Mouse (Mus musculus) heart, embryonic 14.5 days (tissue): Measurements from ENCODE around the gene Ch25h. TPM values are rescaled to one million over a fixed set of nuclear protein-coding genes. Genes with fewer than 3 reads are reported as not detected.

ENCODE experiments used
- ATAC-seq: fragments of 200-750 bp; cut with Nextera tagmentation; 2 replicates; pipeline ENCODE4 v1.8.0; 2017; ENCODE audit warnings: low read depth, moderate TSS enrichment; ENCODE audit not compliant: insufficient number of reproducible peaks, insufficient read depth, low FRiP score
- H3K27ac ChIP-seq, 2 experiments: fragments of 200-500 bp in 1 of 2; fragments of 300-500 bp in 1 of 2; sonication (generic) in 1 of 2; replicated peaks in 1 of 2; 2 replicates each; pipeline ENCODE4 v1.5.1; 2012 to 2014; ENCODE audit warnings: low read depth in 2 of 2, low read length in 2 of 2, control low read depth in 1 of 2, mild to moderate bottlenecking in 1 of 2, mixed read lengths in 1 of 2; ENCODE audit not compliant: control insufficient read depth in 1 of 2, insufficient read depth in 1 of 2
- H3K27me3 ChIP-seq: fragments of 300-500 bp; sonication (generic); 2 replicates; pipeline ENCODE4 v1.6.1; 2014; ENCODE audit warnings: mild to moderate bottlenecking, low read length, control low read depth; ENCODE audit not compliant: control insufficient read depth, insufficient read depth
- H3K36me3 ChIP-seq: fragments of 300-500 bp; sonication (generic); 2 replicates; pipeline ENCODE4 v1.6.1; 2014; ENCODE audit warnings: mild to moderate bottlenecking, control low read depth, low read length, mixed read lengths; ENCODE audit not compliant: control insufficient read depth, insufficient read depth
- H3K4me1 ChIP-seq, 2 experiments: fragments of 200-500 bp in 1 of 2; fragments of 300-500 bp in 1 of 2; sonication (generic) in 1 of 2; 2 replicates each; pipeline ENCODE4 v1.6.1; 2012 to 2014; ENCODE audit warnings: low read length in 2 of 2, control low read depth in 1 of 2, mixed read lengths in 1 of 2; ENCODE audit not compliant: control insufficient read depth in 2 of 2, insufficient read depth in 2 of 2
- H3K4me2 ChIP-seq: fragments of 300-500 bp; sonication (generic); 2 replicates; pipeline ENCODE4 v1.6.1; 2014; ENCODE audit warnings: mild to moderate bottlenecking, low read length
- H3K4me3 ChIP-seq, 2 experiments: fragments of 200-500 bp in 1 of 2; fragments of 300-500 bp in 1 of 2; sonication (generic) in 1 of 2; 2 replicates each; pipeline ENCODE4 v1.5.1; 2012 to 2014; ENCODE audit warnings: low read length in 2 of 2, mild to moderate bottlenecking in 2 of 2, control low read depth in 1 of 2, low read depth in 1 of 2, moderate library complexity in 1 of 2; ENCODE audit not compliant: control insufficient read depth in 1 of 2, insufficient read depth in 1 of 2
- H3K9ac ChIP-seq: fragments of 300-500 bp; sonication (generic); 2 replicates; pipeline ENCODE4 v1.6.1; 2014; ENCODE audit warnings: mild to moderate bottlenecking, low read length
- H3K9me3 ChIP-seq: fragments of 300-500 bp; sonication (generic); 2 replicates; pipeline ENCODE4 v1.6.1; 2016; ENCODE audit warnings: low read length, control low read depth; ENCODE audit not compliant: control insufficient read depth
- WGBS: fragments of 180-500 bp; shearing (Covaris S2); extraction: QIAGEN DNeasy Blood & Tissue Kit; methylation state at CpG from one replicate; pipeline ENCODE4 v1.1.7; 2014; 5-methylcytosine and 5-hydroxymethylcytosine counted together
- polyA plus RNA-seq: library from polyadenylated mRNA; unstranded; fragments of >200 nt; fragmentation: Nextera tagmentation; extraction: Ambion mirVana; gene quantifications from 2 replicates; pipeline ENCODE4 v1.2.1, GENCODE M21; 2014

Ch25h gene
- polyA plus RNA-seq, 1 experiment from 2014 or later, result 4.1 TPM

GRCm38 (mm10) chr19:34444785-34445184 is 30.2 kb downstream of the Ch25h start:
- no peak for ATAC-seq
- Histone ChIP-seq H3K9me3 (no peaks in the 10 kb centered on the region), H3K4me1 (peaks cover 4 to 9% of the 10 kb centered on the region in 2 experiments; a peak in 2 of 4 replicates), H3K36me3 (no peaks in the 10 kb centered on the region), H3K4me3 (no peak overlapping the region), H3K9ac (no peak overlapping the region), H3K27me3 (no peaks in the 10 kb centered on the region), H3K4me2 (no peak overlapping the region), H3K27ac (peak overlapping the region in 1 of 2 experiments; percentile 55; a peak in 2 of 4 replicates)
- WGBS, result 72% methylated on average over 3 of the region's 3 CpGs

DNA sequence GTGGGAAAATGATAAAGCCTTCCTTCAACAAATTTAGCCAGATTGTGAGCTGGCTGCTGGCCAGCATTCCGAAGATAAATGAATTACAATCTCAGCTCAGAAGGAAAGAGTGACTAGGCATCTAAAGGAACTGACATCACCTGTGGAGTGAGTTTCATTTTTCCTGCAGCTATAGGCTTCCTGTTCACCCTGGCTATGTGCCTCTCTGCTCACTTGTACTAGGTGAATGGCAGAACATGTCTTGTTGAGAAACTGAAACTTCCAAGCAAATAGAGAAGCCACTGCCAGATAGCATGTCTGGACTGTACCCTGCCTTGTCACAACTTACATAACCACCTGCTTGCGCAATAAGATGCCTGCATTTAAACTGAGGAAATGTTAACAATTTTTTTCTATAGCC is 33.0 kb downstream of the Ch25h start:
- no peaks in the 10 kb centered on the region for H3K27me3 ChIP-seq
- H3K36me3 ChIP-seq, result no peaks in the 10 kb centered on the region
- no peak overlapping the region for H3K9ac ChIP-seq
- no peaks in the 10 kb centered on the region for H3K9me3 ChIP-seq
- H3K4me2 ChIP-seq, result no peak overlapping the region
- peaks cover 4 to 9% of the 10 kb centered on the region in 2 experiments; a peak in 2 of 4 replicates for H3K4me1 ChIP-seq
- no peak overlapping the region for H3K4me3 ChIP-seq
- no peak overlapping the region; a peak in 1 of 4 replicates for H3K27ac ChIP-seq
- 0 out of 2 replicates have a peak, but pooled peaks have one; percentile 31 for ATAC-seq
- WGBS, result 53% methylated on average over 2 of the region's 2 CpGs

DNA sequence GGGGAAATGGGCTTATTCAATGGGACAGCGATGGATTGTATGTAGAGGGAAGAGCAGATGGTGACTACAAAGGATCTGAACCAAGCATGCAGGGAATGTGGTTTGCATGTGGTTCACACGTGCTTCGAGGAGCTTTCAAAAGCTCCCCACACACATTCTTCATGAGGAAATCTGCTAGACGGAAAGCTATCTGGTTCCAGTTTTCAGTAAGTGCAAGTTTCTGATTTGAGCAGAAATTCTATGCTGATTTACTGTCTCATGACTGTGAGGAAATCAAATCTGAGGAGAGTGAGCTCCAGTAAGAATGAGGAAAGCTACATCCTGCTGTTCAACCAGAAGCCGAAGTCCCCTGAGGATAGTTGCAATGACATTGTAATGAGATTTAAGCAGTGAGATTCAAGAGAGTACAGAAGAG is 39.8 kb downstream of the Ch25h start:
- Histone ChIP-seq H3K4me2 (no peak overlapping the region), H3K9ac (no peak overlapping the region), H3K27ac (0 out of 4 replicates have a peak overlapping the region, but pooled peaks of 1 of the 2 experiments have one; percentile 24), H3K27me3 (no peaks in the 10 kb centered on the region), H3K4me3 (no peak overlapping the region), H3K9me3 (no peaks in the 10 kb centered on the region), H3K4me1 (no peaks in the 10 kb centered on the region), H3K36me3 (no peaks in the 10 kb centered on the region)
- 57% methylated on average over 5 of the region's 5 CpGs for WGBS
- ATAC-seq, result no peak

DNA sequence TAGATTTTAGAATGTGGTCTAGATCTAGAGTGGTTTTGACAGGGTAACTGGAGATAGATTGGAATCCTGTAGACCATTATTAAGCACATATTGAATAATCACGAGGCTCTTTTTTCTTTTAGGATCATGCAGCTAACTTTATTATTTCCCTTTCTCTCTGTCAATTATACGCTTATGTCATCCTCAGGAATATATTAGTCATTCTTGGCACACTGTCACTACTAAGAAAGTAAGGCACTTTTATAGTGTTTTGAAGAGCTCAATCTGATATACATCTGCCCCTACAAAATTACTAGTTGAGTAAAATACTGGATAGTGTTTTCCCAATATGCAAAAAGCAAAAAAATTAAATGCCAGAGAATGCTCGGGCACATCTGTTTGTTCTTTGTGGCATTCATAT is 43.6 kb downstream of the Ch25h start:
- WGBS, result 74% methylated on average over 3 of the region's 3 CpGs
- no peaks in the 10 kb centered on the region for H3K27me3 ChIP-seq
- no peak overlapping the region for H3K4me3 ChIP-seq
- no peaks in the 10 kb centered on the region for H3K36me3 ChIP-seq
- H3K9me3 ChIP-seq, result no peaks in the 10 kb centered on the region
- no peak for ATAC-seq
- no peak overlapping the region for H3K4me2 ChIP-seq
- H3K4me1 ChIP-seq, result no peaks in the 10 kb centered on the region
- no peak overlapping the region for H3K9ac ChIP-seq
- no peak overlapping the region for H3K27ac ChIP-seq

GRCm38 (mm10) chr19:34423783-34424335 is 51.1 kb downstream of the Ch25h start:
- H3K4me3 ChIP-seq, result no peak overlapping the region
- H3K27ac ChIP-seq, result no peak overlapping the region
- no peak overlapping the region for H3K9ac ChIP-seq
- WGBS, result 84% methylated on average over 4 of the region's 4 CpGs
- peaks cover 4 to 6% of the 10 kb centered on the region in 2 experiments; a peak in 1 of 4 replicates for H3K4me1 ChIP-seq
- H3K4me2 ChIP-seq, result no peak overlapping the region
- H3K27me3 ChIP-seq, result no peaks in the 10 kb centered on the region
- no peaks in the 10 kb centered on the region for H3K36me3 ChIP-seq
- ATAC-seq, result no peak
- H3K9me3 ChIP-seq, result no peaks in the 10 kb centered on the region

Other genes starting within 250 kb of the Ch25h start
- 1,199 and 1,305 TPM in 2 replicates for gene Acta2, start 219.6 kb downstream of the Ch25h start, polyA plus RNA-seq
- 3.5 and 4.4 TPM in 2 replicates for gene Fas, start 184.5 kb downstream of the Ch25h start, polyA plus RNA-seq
- gene Lipa, start 52.3 kb upstream of the Ch25h start, polyA plus RNA-seq, result 37.0 and 37.9 TPM in 2 replicates
- 9.0 and 10.7 TPM in 2 replicates for gene Ifit2, start 75.5 kb upstream of the Ch25h start, polyA plus RNA-seq
- gene Ifit3, start 108.4 kb upstream of the Ch25h start, polyA plus RNA-seq, result 1.2 and 1.7 TPM in 2 replicates
- 2.3 and 2.6 TPM in 2 replicates for gene Ifit1bl1, start 126.8 kb upstream of the Ch25h start, polyA plus RNA-seq
- 0.30 and 0.54 TPM in 2 replicates for gene Ifit3b, start 132.8 kb upstream of the Ch25h start, polyA plus RNA-seq
- 1.0 and 1.1 TPM in 2 replicates for gene Ifit1bl2, start 165.6 kb upstream of the Ch25h start, polyA plus RNA-seq
- gene Ifit1, start 165.7 kb upstream of the Ch25h start, polyA plus RNA-seq, result 0.43 and 1.1 TPM in 2 replicates